Mouse (Mus musculus): ENCODE data around the gene Scmh1. TPM values are rescaled to one million over a fixed set of nuclear protein-coding genes. Genes with fewer than 3 reads are reported as not detected.

The Scmh1 gene
- total and polyA plus RNA-seq, 2 experiments from 2014 or later = 43.9 to 56.4 TPM

GRCm38 (mm10) chr4:120514366-120514765, 109.3 kb downstream of the Scmh1 start:
- no peak for ATAC-seq
- Histone ChIP-seq H3K27me3 (ENCODE audit: insufficient read depth, low read length) (no peaks in the 10 kb centered on the region), H3K9me3 (ENCODE audit: low read length) (peaks cover 2% of the 10 kb centered on the region; the same call in 1 of the 2 replicates), H3K4me1 (ENCODE audit: insufficient read depth) (no peaks in the 10 kb centered on the region), H3K27ac (ENCODE audit: low read depth, low read length) (no peak overlapping the region), H3K4me3 (ENCODE audit: low read depth, low read length) (no peak overlapping the region), H3K36me3 (ENCODE audit: insufficient read depth) (peaks cover 51% of the 10 kb centered on the region), H3K9ac (no peak overlapping the region), H3K4me2 (ENCODE audit: low read depth) (no peak overlapping the region)
- TF ChIP-seq CTCF (IDR thresholded peaks at IDR 0.05; ENCODE audit: low read depth) = no peak
- WGBS = 99% methylated on average over 2 of the region's 2 CpGs
- no peak for DNase-seq

- DNase-seq (no peak), ATAC-seq (no peak)
- Histone ChIP-seq H3K4me3 (ENCODE audit: low read depth, low read length) (no peak overlapping the region), H3K9ac (no peak overlapping the region), H3K27me3 (ENCODE audit: insufficient read depth, low read length) (no peaks in the 10 kb centered on the region), H3K4me1 (ENCODE audit: insufficient read depth) (no peaks in the 10 kb centered on the region), H3K4me2 (ENCODE audit: low read depth) (no peak overlapping the region), H3K27ac (ENCODE audit: low read depth, low read length) (no peak overlapping the region), H3K9me3 (ENCODE audit: low read length) (no peaks in the 10 kb centered on the region), H3K36me3 (ENCODE audit: insufficient read depth) (peaks cover 41% of the 10 kb centered on the region)
- 95% methylated on average over 7 of the region's 7 CpGs for WGBS
- no peak for TF ChIP-seq CTCF (IDR thresholded peaks at IDR 0.05; ENCODE audit: low read depth)
Observed at GRCm38 (mm10) chr4:120516491-120516890, 111.4 kb downstream of the Scmh1 start.

GRCm38 (mm10) chr4:120516907-120517306, 111.8 kb downstream of the Scmh1 start:
- Histone ChIP-seq H3K4me3 (ENCODE audit: low read depth, low read length) (no peak overlapping the region), H3K27ac (ENCODE audit: low read depth, low read length) (no peak overlapping the region), H3K4me2 (ENCODE audit: low read depth) (no peak overlapping the region), H3K4me1 (ENCODE audit: insufficient read depth) (no peaks in the 10 kb centered on the region), H3K36me3 (ENCODE audit: insufficient read depth) (peaks cover 42% of the 10 kb centered on the region), H3K27me3 (ENCODE audit: insufficient read depth, low read length) (no peaks in the 10 kb centered on the region), H3K9ac (no peak overlapping the region), H3K9me3 (ENCODE audit: low read length) (no peaks in the 10 kb centered on the region)
- ATAC-seq = no peak
- TF ChIP-seq CTCF (IDR thresholded peaks at IDR 0.05; ENCODE audit: low read depth) = no peak
- no peak for DNase-seq
- WGBS = 94% methylated on average over 7 of the region's 7 CpGs

GRCm38 (mm10) chr4:120517335-120517734, 112.3 kb downstream of the Scmh1 start:
- H3K36me3 ChIP-seq (ENCODE audit: insufficient read depth) = peaks cover 46% of the 10 kb centered on the region
- WGBS = 81% methylated on average over 4 of the region's 4 CpGs

GRCm38 (mm10) chr4:120521761-120522160, 116.7 kb downstream of the Scmh1 start:
- ATAC-seq (no peak), DNase-seq (no peak)
- no peak overlapping the region for H3K4me2 ChIP-seq (ENCODE audit: low read depth)
- H3K4me3 ChIP-seq (ENCODE audit: low read depth, low read length) = no peak overlapping the region
- WGBS = 70% methylated on average over 5 of the region's 5 CpGs
- no peaks in the 10 kb centered on the region for H3K9me3 ChIP-seq (ENCODE audit: low read length)
- no peak overlapping the region for H3K27ac ChIP-seq (ENCODE audit: low read depth, low read length)
- no peaks in the 10 kb centered on the region for H3K27me3 ChIP-seq (ENCODE audit: insufficient read depth, low read length)
- no peak overlapping the region for H3K9ac ChIP-seq
- TF ChIP-seq CTCF (IDR thresholded peaks at IDR 0.05; ENCODE audit: low read depth) = no peak
- peaks cover 68% of the 10 kb centered on the region for H3K36me3 ChIP-seq (ENCODE audit: insufficient read depth)
- no peaks in the 10 kb centered on the region for H3K4me1 ChIP-seq (ENCODE audit: insufficient read depth)

More at GRCm38 (mm10) chr4:120517335-120517734, 112.3 kb downstream of the Scmh1 start:
- no peak for DNase-seq
- H3K4me3 ChIP-seq (ENCODE audit: low read depth, low read length) = no peak overlapping the region
- TF ChIP-seq CTCF (IDR thresholded peaks at IDR 0.05; ENCODE audit: low read depth) = no peak
- H3K9me3 ChIP-seq (ENCODE audit: low read length) = no peaks in the 10 kb centered on the region
- ATAC-seq = no peak
- no peak overlapping the region for H3K9ac ChIP-seq
- no peak overlapping the region for H3K4me2 ChIP-seq (ENCODE audit: low read depth)
- H3K27me3 ChIP-seq (ENCODE audit: insufficient read depth, low read length) = no peaks in the 10 kb centered on the region
- H3K4me1 ChIP-seq (ENCODE audit: insufficient read depth) = no peaks in the 10 kb centered on the region
- no peak overlapping the region for H3K27ac ChIP-seq (ENCODE audit: low read depth, low read length)

- Histone ChIP-seq H3K4me2 (ENCODE audit: low read depth) (no peak overlapping the region), H3K9me3 (ENCODE audit: low read length) (no peaks in the 10 kb centered on the region), H3K36me3 (ENCODE audit: insufficient read depth) (peaks cover 64% of the 10 kb centered on the region), H3K4me3 (ENCODE audit: low read depth, low read length) (no peak overlapping the region), H3K27me3 (ENCODE audit: insufficient read depth, low read length) (no peaks in the 10 kb centered on the region), H3K9ac (no peak overlapping the region), H3K4me1 (ENCODE audit: insufficient read depth) (no peaks in the 10 kb centered on the region), H3K27ac (ENCODE audit: low read depth, low read length) (no peak overlapping the region)
- WGBS = 85% methylated on average over 4 of the region's 4 CpGs
- TF ChIP-seq CTCF (IDR thresholded peaks at IDR 0.05; ENCODE audit: low read depth) = no peak
- no peak for DNase-seq
- no peak for ATAC-seq
Observed at GRCm38 (mm10) chr4:120522351-120522750, 117.3 kb downstream of the Scmh1 start.

GRCm38 (mm10) chr4:120523092-120523491, 118.0 kb downstream of the Scmh1 start:
- H3K36me3 ChIP-seq (ENCODE audit: insufficient read depth) = peaks cover 62% of the 10 kb centered on the region
- H3K4me2 ChIP-seq (ENCODE audit: low read depth) = no peak overlapping the region
- no peaks in the 10 kb centered on the region for H3K4me1 ChIP-seq (ENCODE audit: insufficient read depth)
- ATAC-seq (no peak), DNase-seq (no peak)
- no peak overlapping the region for H3K9ac ChIP-seq
- no peaks in the 10 kb centered on the region for H3K9me3 ChIP-seq (ENCODE audit: low read length)
- H3K27ac ChIP-seq (ENCODE audit: low read depth, low read length) = no peak overlapping the region
- no peaks in the 10 kb centered on the region for H3K27me3 ChIP-seq (ENCODE audit: insufficient read depth, low read length)
- no peak for TF ChIP-seq CTCF (IDR thresholded peaks at IDR 0.05; ENCODE audit: low read depth)
- no peak overlapping the region for H3K4me3 ChIP-seq (ENCODE audit: low read depth, low read length)
- 92% methylated on average over 3 of the region's 3 CpGs for WGBS

Measured in forebrain, postnatal 0 days (tissue).